Mouse (Mus musculus): ENCODE results near the gene Olfr1058. TPM values are rescaled to one million over a fixed set of nuclear protein-coding genes. Genes with fewer than 3 reads are reported as not detected.

The Olfr1058 gene
- not detected in 2 replicates for polyA plus RNA-seq (2012; rRNA removed; ENCODE audit: low replicate concordance)

DNA sequence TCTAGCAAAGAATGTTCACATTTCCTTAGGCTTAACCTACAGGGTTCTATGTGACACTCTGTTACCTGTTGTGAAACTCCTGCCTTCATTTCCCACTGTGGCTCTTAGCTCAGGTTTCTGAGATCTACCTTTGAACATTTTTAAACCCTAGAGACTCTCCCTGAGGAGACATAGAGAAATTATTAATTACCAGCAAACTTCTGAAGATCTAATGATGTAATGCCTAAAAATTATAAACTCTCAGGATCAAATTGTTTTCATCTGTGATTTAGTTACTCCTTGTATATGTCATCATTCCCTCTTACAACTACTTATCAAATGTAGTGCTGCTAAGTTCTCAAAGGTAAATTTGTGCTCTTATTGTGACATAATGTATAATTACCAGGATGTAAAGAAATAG is at the start of gene Olfr1058:
Gene Olfr1058 (minus strand): TSS at position 101 of the 400 bp plus-strand sequence.

DNA sequence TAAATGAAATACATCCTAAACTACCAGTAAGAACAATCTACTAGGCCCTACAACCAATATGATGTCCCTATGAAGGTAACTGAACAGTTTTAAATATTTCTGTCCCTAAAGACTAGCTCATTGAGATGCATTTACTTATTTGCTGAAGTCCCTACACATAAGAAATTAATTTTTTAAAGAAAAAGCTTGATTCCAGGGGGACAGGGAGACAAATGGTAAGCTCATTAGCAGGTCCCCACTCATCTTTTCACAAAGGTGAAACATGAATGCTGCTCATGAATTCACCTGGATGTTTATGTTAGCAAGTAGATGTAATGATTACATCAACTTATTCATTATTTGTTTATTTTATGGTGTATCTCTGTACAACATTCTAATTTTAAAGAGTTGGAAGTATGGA is 38.3 kb upstream of the Olfr1058 start, which contains the start of gene Olfr1062:
Gene Olfr1062 (minus strand): TSS at position 101 of the 400 bp plus-strand sequence.

DNA sequence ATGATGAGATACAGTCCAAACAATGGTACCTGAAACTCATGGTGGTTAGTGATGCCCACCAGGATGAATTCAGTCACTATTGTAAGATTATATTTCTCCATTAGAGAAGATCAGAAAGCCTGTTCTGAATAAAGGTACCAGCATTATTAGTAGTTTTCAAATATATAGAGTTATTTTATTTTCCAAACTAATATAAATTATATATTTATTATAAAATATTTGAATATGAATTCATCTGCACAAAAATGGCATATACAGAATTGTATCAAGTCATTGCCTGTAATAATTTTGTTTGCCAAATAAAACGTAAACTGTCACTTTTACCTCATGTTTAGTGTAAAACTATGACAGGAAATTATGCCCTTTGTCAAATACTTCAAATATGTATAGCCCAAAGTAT is 25.6 kb upstream of the Olfr1058 start, which contains the start of gene Olfr1061:
Gene Olfr1061 (minus strand): TSS at position 101 of the 400 bp plus-strand sequence.

DNA sequence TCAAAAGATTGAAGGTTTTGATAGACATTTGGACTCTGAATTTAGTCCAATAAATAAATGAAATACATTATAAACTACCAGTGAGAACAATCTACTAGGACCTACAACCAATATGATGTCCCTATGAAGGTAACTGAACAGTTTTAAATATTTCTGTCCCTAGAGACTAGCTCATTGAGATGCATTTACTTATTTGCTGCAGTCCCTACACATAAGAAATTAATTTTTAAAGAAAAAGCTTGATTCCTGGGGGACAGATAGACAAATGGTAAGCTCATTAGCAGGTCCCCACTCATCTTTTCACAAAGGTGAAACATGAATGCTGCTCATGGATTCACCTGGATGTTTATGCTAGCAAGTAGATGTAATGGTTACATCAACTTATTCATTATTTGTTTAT is 10.1 kb downstream of the Olfr1058 start, which contains the start of gene Olfr1057:
Gene Olfr1057 (minus strand): TSS at position 101 of the 400 bp plus-strand sequence.

DNA sequence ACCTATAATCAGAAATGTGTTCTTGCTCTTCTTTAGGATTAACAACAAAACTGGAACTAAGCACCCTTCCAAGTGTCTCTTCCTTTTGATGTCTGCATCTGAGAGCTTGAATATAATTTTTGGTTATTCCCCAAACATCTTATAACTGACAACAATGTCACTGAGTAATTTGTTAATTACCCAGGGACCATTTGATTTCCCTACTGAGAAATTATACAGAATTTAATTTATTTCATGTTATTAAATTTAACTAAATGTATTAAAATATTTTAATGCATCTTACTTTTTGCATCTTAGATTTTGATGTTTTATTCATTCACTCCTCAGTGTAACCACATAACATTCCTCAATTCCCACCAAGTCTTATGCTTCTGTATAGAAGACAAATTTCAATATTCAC is 26.0 kb downstream of the Olfr1058 start, which contains the start of gene Olfr1056:
Gene Olfr1056 (minus strand): TSS at position 101 of the 400 bp plus-strand sequence.

DNA sequence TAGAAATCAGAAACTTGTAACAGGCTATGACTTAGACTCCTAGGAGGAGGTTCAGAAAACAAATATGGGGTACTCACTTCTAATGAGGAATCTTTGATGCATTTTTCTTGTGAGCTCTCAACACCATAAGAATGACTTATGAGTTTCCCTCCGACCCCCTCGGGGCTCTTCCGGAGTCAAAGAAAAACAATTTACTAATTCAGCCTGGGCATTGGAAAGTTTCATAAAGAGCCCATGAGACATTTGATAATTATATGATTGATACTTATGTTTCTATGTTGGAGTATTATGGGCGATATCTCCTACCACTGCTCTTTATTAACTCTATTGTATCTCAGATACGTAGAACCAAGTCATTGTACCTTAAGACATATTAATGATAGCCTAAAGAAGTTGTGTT is 38.2 kb downstream of the Olfr1058 start, which contains the start of gene Olfr1055:
Gene Olfr1055 (minus strand): TSS at position 101 of the 400 bp plus-strand sequence.

DNA sequence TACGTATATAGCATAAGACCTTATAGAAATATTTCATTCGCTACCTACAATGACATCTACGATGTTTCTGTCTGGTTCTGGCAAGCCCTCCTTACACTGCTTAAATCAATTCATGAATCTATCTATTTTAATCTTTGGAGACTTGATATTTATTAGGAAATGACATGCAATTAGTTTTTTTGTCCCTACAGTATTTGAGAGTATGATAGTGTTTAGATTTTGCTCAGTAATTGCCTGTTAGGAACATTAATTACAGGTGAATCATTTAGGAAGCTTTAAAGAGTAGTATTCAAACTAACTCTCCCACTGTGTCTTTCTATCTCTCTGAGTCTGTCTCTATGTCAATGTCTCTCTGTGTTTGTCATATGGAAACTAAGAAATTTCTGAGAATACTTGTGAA is 53.0 kb downstream of the Olfr1058 start, which contains the start of gene Olfr1054:
Gene Olfr1054 (minus strand): TSS at position 101 of the 400 bp plus-strand sequence.

Other genes with a start within 250 kb of the Olfr1058 start
- gene Olfr1040, start 241.8 kb downstream of the Olfr1058 start, polyA plus RNA-seq (2012; rRNA removed; ENCODE audit: low replicate concordance), result not detected in 2 replicates
- not detected in 2 replicates for gene Olfr1042, start 226.7 kb downstream of the Olfr1058 start, polyA plus RNA-seq (2012; rRNA removed; ENCODE audit: low replicate concordance)
- not detected in 2 replicates for gene Olfr1043, start 221.0 kb downstream of the Olfr1058 start, polyA plus RNA-seq (2012; rRNA removed; ENCODE audit: low replicate concordance)
- not detected in 2 replicates for gene Olfr1044, start 210.7 kb downstream of the Olfr1058 start, polyA plus RNA-seq (2012; rRNA removed; ENCODE audit: low replicate concordance)
- not detected in 2 replicates for gene Olfr52, start 202.9 kb downstream of the Olfr1058 start, polyA plus RNA-seq (2012; rRNA removed; ENCODE audit: low replicate concordance)
- gene Olfr1045, start 185.6 kb downstream of the Olfr1058 start, polyA plus RNA-seq (2012; rRNA removed; ENCODE audit: low replicate concordance), result not detected in 2 replicates
- not detected in 2 replicates for gene Olfr1046, start 169.2 kb downstream of the Olfr1058 start, polyA plus RNA-seq (2012; rRNA removed; ENCODE audit: low replicate concordance)
- not detected in 2 replicates for gene Olfr1047, start 157.2 kb downstream of the Olfr1058 start, polyA plus RNA-seq (2012; rRNA removed; ENCODE audit: low replicate concordance)
- not detected in 2 replicates for gene Olfr1048, start 148.3 kb downstream of the Olfr1058 start, polyA plus RNA-seq (2012; rRNA removed; ENCODE audit: low replicate concordance)
- gene Olfr1049, start 130.2 kb downstream of the Olfr1058 start, polyA plus RNA-seq (2012; rRNA removed; ENCODE audit: low replicate concordance), result not detected in 2 replicates
- gene Olfr1051, start 109.5 kb downstream of the Olfr1058 start, polyA plus RNA-seq (2012; rRNA removed; ENCODE audit: low replicate concordance), result not detected in 2 replicates
- gene Olfr1052, start 96.1 kb downstream of the Olfr1058 start, polyA plus RNA-seq (2012; rRNA removed; ENCODE audit: low replicate concordance), result not detected in 2 replicates
- gene Olfr1053, start 73.3 kb downstream of the Olfr1058 start, polyA plus RNA-seq (2012; rRNA removed; ENCODE audit: low replicate concordance), result not detected in 2 replicates
- not detected in 2 replicates for gene Olfr1054, start 53.1 kb downstream of the Olfr1058 start, polyA plus RNA-seq (2012; rRNA removed; ENCODE audit: low replicate concordance)
- not detected in 2 replicates for gene Olfr1055, start 38.3 kb downstream of the Olfr1058 start, polyA plus RNA-seq (2012; rRNA removed; ENCODE audit: low replicate concordance)
- not detected in 2 replicates for gene Olfr1056, start 26.1 kb downstream of the Olfr1058 start, polyA plus RNA-seq (2012; rRNA removed; ENCODE audit: low replicate concordance)
- not detected in 2 replicates for gene Olfr1057, start 10.2 kb downstream of the Olfr1058 start, polyA plus RNA-seq (2012; rRNA removed; ENCODE audit: low replicate concordance)
- gene Olfr1061, start 25.5 kb upstream of the Olfr1058 start, polyA plus RNA-seq (2012; rRNA removed; ENCODE audit: low replicate concordance), result not detected in 2 replicates
- gene Olfr1062, start 38.2 kb upstream of the Olfr1058 start, polyA plus RNA-seq (2012; rRNA removed; ENCODE audit: low replicate concordance), result not detected in 2 replicates
- not detected in 2 replicates for gene Olfr1065, start 62.0 kb upstream of the Olfr1058 start, polyA plus RNA-seq (2012; rRNA removed; ENCODE audit: low replicate concordance)
- not detected in 2 replicates for gene Olfr1066, start 67.7 kb upstream of the Olfr1058 start, polyA plus RNA-seq (2012; rRNA removed; ENCODE audit: low replicate concordance)
- not detected in 2 replicates for gene Olfr228, start 98.8 kb upstream of the Olfr1058 start, polyA plus RNA-seq (2012; rRNA removed; ENCODE audit: low replicate concordance)
- not detected in 2 replicates for gene Olfr1076, start 119.9 kb upstream of the Olfr1058 start, polyA plus RNA-seq (2012; rRNA removed; ENCODE audit: low replicate concordance)
- gene Olfr1079, start 153.9 kb upstream of the Olfr1058 start, polyA plus RNA-seq (2012; rRNA removed; ENCODE audit: low replicate concordance), result not detected in 2 replicates
- not detected in 2 replicates for gene Olfr1080, start 169.7 kb upstream of the Olfr1058 start, polyA plus RNA-seq (2012; rRNA removed; ENCODE audit: low replicate concordance)
- gene Olfr1082, start 210.4 kb upstream of the Olfr1058 start, polyA plus RNA-seq (2012; rRNA removed; ENCODE audit: low replicate concordance), result not detected in 2 replicates

Measured in duodenum, adult 2 months (tissue).